Mouse (Mus musculus): ENCODE results near the gene Lrig2. TPM values are rescaled to one million over a fixed set of nuclear protein-coding genes. Genes with fewer than 3 reads are reported as not detected.

Lrig2 gene
- total RNA-seq, 2 experiments from 2014 or later: 35.9 to 36.9 TPM

GRCm38 (mm10) chr3:104390072-104390471, 121.6 kb downstream of the Lrig2 start:
- no peak for DNase-seq
- intact Hi-C loops (cut with DNase I): no loop called here

DNA sequence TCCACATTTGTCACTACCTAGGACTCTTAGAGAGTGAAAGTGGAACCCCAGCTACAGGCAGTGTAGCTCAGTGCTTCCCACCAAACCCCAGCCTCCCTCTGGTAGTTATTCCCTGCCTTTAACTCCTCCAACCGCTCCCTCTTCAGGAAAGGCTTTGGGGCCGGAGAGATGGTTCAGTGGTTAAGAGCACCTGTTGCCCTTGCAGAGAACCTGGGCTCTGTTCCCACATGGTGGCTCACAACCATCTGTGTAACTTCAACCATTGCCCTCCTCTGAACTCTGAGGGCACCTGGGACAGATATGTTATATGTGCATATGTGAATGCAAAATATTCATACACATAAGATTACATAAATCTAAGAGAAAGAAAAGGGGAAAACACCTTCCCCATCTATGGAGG, 122.3 kb downstream of the Lrig2 start:
- intact Hi-C loops (cut with DNase I): no loop called here
- no peak for DNase-seq

GRCm38 (mm10) chr3:104385587-104385986, 126.1 kb downstream of the Lrig2 start:
- intact Hi-C loops (cut with DNase I): no loop called here
- DNase-seq: peak; percentile 79

- peak; percentile 48 for DNase-seq
- intact Hi-C loops (cut with DNase I): no loop called here
These were observed 127.9 kb downstream of the Lrig2 start for GRCm38 (mm10) chr3:104383681-104384341.

- no peak for DNase-seq
- intact Hi-C loops (cut with DNase I): no loop called here
These were observed 133.5 kb downstream of the Lrig2 start for GRCm38 (mm10) chr3:104378228-104378627.

DNA sequence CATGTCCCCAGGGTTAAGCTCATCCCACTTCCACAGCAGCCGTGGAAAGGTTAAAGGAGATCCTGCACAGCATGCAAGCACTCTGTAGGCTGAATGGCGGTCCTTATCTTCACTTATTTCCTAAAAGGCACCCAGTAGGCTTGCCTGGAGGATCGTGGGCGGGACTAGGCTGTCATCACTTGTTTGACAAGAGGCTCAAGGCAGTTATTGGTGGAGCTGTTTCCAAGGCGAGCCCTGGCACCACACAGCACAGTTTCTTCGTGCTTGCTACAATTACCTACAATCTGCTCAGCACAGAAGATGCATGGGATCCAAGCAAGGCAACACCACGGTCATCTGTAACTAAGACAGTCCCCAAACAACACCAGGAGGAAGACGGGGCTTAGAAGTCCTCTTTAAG, 137.8 kb downstream of the Lrig2 start:
- DNase-seq: no peak
- intact Hi-C loops (cut with DNase I): no loop called here

DNA sequence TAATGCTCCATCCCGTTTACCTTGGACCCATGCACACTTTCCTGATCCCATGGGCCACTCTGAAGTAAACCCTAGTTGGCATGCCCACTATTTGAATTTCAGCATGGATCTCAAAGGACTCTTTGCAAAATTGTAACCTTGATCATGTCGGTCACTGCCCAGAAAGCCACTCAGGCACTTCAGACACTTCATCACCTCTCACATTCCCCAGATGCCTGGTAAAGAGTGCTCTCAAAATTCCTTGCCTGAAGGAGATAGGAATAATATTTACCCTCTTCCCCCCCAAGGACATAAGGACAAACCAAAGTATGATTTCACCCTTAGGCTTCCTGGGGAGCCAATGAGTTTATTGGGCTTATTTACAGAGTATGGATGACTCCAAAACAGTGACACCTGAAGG, 139.3 kb downstream of the Lrig2 start:
- intact Hi-C loops (cut with DNase I): no loop called here
- DNase-seq: no peak

DNA sequence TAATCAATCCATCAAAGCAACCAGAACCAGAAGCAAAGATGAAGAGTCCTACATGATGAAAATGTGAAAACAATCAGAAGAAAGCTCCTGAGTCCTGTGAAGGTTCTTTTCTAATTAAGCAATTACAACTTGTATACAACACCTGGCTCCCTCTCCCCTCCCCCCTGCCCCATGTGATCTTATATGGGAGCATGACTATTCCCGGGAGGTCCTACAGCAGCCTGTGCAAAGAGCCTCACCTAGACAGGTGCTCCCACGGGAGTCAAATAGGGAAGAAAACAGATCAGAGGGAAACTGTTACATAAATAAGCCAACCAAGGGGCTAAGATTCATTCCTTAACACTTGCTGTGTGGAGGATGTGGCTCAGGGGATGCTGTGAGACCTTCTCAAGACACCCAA, 143.8 kb downstream of the Lrig2 start:
- no peak for DNase-seq
- intact Hi-C loops (cut with DNase I): no loop called here

GRCm38 (mm10) chr3:104361814-104362213, 149.9 kb downstream of the Lrig2 start:
- no peak for DNase-seq
- intact Hi-C loops (cut with DNase I): no loop called here

- no peak for DNase-seq
- intact Hi-C loops (cut with DNase I): no loop called here
These were observed 151.4 kb downstream of the Lrig2 start for GRCm38 (mm10) chr3:104360325-104360724.

- intact Hi-C loops (cut with DNase I): no loop called here
- DNase-seq: no peak
These were observed 152.2 kb downstream of the Lrig2 start for GRCm38 (mm10) chr3:104359225-104360135.

GRCm38 (mm10) chr3:104358747-104359146, 153.0 kb downstream of the Lrig2 start:
- intact Hi-C loops (cut with DNase I): no loop called here
- no peak for DNase-seq

DNA sequence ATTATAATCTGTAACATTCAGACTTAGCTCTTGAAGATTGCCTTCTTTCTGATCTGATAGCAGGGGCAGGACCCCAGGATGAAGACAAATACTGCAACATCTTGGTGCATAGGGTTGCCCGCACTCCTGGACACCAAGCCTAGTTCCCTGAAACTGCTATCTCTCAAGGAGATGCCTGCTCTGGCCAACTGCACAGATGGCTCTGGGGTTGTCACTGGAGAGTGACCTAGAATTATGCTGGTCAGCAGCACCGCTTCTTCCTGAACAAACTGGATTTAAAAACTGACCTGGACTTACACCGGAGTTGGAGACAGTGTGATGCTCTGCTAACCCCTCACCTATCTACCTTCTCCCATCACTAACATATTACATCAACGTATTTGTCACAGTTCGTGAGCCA, 155.6 kb downstream of the Lrig2 start:
- intact Hi-C loops (cut with DNase I): no loop called here
- DNase-seq: no peak

GRCm38 (mm10) chr3:104353884-104354283, 157.8 kb downstream of the Lrig2 start:
- DNase-seq: no peak
- intact Hi-C loops (cut with DNase I): no loop called here

DNA sequence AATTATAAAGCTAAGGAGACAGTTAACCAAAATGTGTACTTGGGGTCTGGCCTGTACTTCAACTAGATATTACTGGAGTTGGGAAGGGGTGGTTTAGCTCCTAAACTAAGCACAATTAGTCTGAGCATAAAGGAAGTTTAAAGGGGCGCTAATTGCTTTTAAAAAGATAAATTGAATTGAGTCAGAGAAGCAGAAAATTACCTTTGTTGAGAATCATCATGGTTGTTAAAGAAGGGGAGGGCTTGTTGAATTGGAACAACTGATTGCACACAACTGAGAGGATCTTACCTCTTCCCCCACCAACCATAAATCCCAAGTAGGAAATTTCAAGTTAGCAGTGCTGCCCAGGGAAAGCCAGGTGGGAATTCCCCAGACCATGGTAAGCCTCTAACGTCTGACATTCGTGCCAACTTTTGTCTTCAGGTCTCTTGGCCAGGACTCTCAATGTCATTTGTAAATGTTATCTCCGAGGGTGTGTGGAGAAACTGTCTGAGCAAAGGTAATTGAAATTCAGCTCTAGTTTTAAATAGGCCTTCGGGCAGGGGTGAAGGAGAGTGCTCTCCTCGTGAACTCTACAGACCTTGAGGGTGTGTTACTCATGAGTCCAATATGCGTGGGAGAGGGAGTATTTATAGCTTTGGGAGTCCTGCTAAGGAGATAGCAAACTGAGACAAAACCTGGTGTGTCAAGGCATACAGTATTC, 159.2 kb downstream of the Lrig2 start:
- DNase-seq: no peak
- intact Hi-C loops (cut with DNase I): no loop called here

DNA sequence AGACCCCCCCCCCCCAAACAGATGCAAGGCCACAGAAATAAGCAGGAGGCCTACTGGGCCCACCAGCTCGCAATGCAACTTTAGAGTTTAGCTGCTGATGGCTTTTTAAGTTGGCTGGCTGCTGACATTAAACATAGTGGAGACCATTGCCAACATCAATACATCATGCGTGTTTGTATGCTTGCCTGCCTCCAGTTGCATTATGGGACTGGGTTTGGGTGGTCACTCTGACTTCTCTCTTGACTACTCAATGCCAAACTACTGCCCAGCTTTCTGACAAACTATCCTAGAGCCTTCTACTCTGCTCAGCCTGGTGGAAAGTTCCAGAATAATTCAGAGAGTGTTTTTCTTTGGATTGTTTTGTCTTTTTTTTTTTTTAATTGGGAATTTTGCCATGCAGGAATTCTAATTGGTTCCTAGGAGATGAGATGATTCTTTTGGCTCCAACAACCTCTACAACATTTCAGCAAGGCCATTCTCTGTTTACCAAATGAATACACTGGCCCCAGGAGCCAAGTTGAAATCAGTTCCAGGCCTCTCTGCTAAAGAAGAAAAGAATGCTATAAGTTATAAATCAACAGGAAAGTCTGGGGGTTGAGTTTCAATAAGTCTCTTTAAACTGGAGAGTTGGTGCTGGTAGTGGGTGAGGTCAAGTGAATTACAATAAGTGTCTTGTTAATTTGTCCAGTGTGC, 161.3 kb downstream of the Lrig2 start:
- intact Hi-C loops (cut with DNase I): no loop called here
- DNase-seq: no peak

GRCm38 (mm10) chr3:104349847-104350228, 161.9 kb downstream of the Lrig2 start:
- intact Hi-C loops (cut with DNase I): no loop called here

DNA sequence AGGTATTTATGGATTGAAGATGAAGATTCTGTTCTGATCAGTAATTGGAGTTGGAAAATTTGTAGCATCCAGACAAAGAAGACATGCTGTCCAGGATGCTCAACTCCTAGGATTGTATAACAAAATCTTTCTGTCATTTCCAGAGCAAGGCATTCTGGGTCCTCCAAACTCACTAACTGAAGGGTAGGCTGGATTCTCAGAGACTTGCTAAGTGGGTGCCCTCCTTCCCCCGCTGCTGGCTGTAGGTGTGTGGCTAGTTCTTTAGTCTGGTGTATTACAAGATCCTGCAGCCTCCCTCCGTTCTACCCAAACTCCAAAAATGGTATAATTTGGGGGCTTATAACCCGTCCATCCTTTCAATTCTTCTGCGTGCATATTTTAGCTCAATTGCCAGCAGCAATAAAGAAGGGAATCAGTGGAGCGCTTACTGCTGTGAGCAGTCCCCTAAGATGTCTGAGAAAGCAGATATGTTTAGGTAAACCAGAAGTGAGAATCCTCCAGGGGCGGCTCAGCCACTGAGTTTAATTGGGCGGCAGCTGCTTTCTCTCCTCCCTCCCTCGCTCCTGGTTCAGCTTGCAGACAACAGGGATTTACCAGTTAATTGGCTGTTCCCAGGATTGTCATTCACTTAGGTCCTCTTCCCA, 162.4 kb downstream of the Lrig2 start:
- intact Hi-C loops (cut with DNase I): no loop called here

More at GRCm38 (mm10) chr3:104349847-104350228, 161.9 kb downstream of the Lrig2 start:
- DNase-seq: no peak

More for the DNA sequence above, 162.4 kb downstream of the Lrig2 start:
- no peak for DNase-seq

Measured in left cerebral cortex, postnatal 4 days (tissue).